Mouse (Mus musculus): ENCODE data around the gene Slc39a7. TPM values are rescaled to one million over a fixed set of nuclear protein-coding genes. Genes with fewer than 3 reads are reported as not detected.

Gene Slc39a7
- polyA plus RNA-seq, 1 experiment from 2014 or later, result 53.2 TPM

GRCm38 (mm10) chr17:34025756-34026151 is 5.7 kb downstream of the Slc39a7 start:
- Histone ChIP-seq H3K4me1 (ENCODE audit: control insufficient read depth in 2 of 2, insufficient read depth in 2 of 2, low read length in 2 of 2) (peaks cover 23 to 52% of the 10 kb centered on the region in 2 experiments), H3K4me2 (ENCODE audit: low read length) (peak overlapping the region; percentile 95), H3K9me3 (ENCODE audit: control insufficient read depth, low read length) (no peaks in the 10 kb centered on the region), H3K4me3 (ENCODE audit: control insufficient read depth in 1 of 2, insufficient read depth in 1 of 2, low read depth in 1 of 2, low read length in 2 of 2) (peak overlapping the region in 1 of 2 experiments; percentile 80; a peak in 1 of 4 replicates), H3K27me3 (ENCODE audit: control insufficient read depth, insufficient read depth, low read length) (no peaks in the 10 kb centered on the region), H3K36me3 (ENCODE audit: control insufficient read depth, insufficient read depth, low read length) (peaks cover 46% of the 10 kb centered on the region), H3K9ac (ENCODE audit: low read length) (0 out of 2 replicates have a peak overlapping the region, but pooled peaks have one; percentile 8), H3K27ac (replicated peaks in 1 of 2; ENCODE audit: control insufficient read depth in 1 of 2, insufficient read depth in 1 of 2, low read depth in 2 of 2, low read length in 2 of 2) (no peak overlapping the region)
- ATAC-seq (ENCODE audit: insufficient number of reproducible peaks, insufficient read depth, low FRiP score, low read depth), result no peak
- 18% methylated on average over 7 of the region's 7 CpGs for WGBS

- Histone ChIP-seq H3K27ac (replicated peaks in 1 of 2; ENCODE audit: control insufficient read depth in 1 of 2, insufficient read depth in 1 of 2, low read depth in 2 of 2, low read length in 2 of 2) (peak overlapping the region; percentile 83 to 89), H3K27me3 (ENCODE audit: control insufficient read depth, insufficient read depth, low read length) (no peaks in the 10 kb centered on the region), H3K9me3 (ENCODE audit: control insufficient read depth, low read length) (no peaks in the 10 kb centered on the region), H3K9ac (ENCODE audit: low read length) (peak overlapping the region; percentile 91), H3K4me2 (ENCODE audit: low read length) (peak overlapping the region; percentile 95), H3K4me1 (ENCODE audit: control insufficient read depth in 2 of 2, insufficient read depth in 2 of 2, low read length in 2 of 2) (peaks cover 17 to 45% of the 10 kb centered on the region in 2 experiments), H3K4me3 (ENCODE audit: control insufficient read depth in 1 of 2, insufficient read depth in 1 of 2, low read depth in 1 of 2, low read length in 2 of 2) (peak overlapping the region; percentile 80 to 88), H3K36me3 (ENCODE audit: control insufficient read depth, insufficient read depth, low read length) (peaks cover 44% of the 10 kb centered on the region)
- ATAC-seq (ENCODE audit: insufficient number of reproducible peaks, insufficient read depth, low FRiP score, low read depth), result peak; percentile 3
- 1% methylated on average over 54 of the region's 57 CpGs for WGBS
These were observed 6.4 kb downstream of the Slc39a7 start for GRCm38 (mm10) chr17:34024861-34025755.

- H3K4me2 ChIP-seq (ENCODE audit: low read length), result peak within 1 kb of the TSS; percentile 95
- peak; percentile 65 for ATAC-seq (ENCODE audit: insufficient number of reproducible peaks, insufficient read depth, low FRiP score, low read depth)
- peaks cover 37% of the 10 kb centered on the region for H3K36me3 ChIP-seq (ENCODE audit: control insufficient read depth, insufficient read depth, low read length)
- H3K4me3 ChIP-seq (ENCODE audit: control insufficient read depth in 1 of 2, insufficient read depth in 1 of 2, low read depth in 1 of 2, low read length in 2 of 2), result peak within 1 kb of the TSS; percentile 80 to 88
- H3K4me1 ChIP-seq (ENCODE audit: control insufficient read depth in 2 of 2, insufficient read depth in 2 of 2, low read length in 2 of 2), result peaks cover 13 to 38% of the 10 kb centered on the region in 2 experiments
- peak within 1 kb of the TSS; percentile 91 for H3K9ac ChIP-seq (ENCODE audit: low read length)
- peak within 1 kb of the TSS; percentile 83 to 89 for H3K27ac ChIP-seq (replicated peaks in 1 of 2; ENCODE audit: control insufficient read depth in 1 of 2, insufficient read depth in 1 of 2, low read depth in 2 of 2, low read length in 2 of 2)
- H3K9me3 ChIP-seq (ENCODE audit: control insufficient read depth, low read length), result peaks cover 2% of the 10 kb centered on the region; the same call in 1 of the 2 replicates
- H3K27me3 ChIP-seq (ENCODE audit: control insufficient read depth, insufficient read depth, low read length), result no peaks in the 10 kb centered on the region
- WGBS, result under 1% methylated on average over 51 of the region's 58 CpGs
These were observed 7.1 kb downstream of the Slc39a7 start, which contains the start of gene Ring1 for GRCm38 (mm10) chr17:34024317-34024821. Gene Ring1, minus strand, starts transcription at chr17:34024680.

- WGBS, result 63% methylated on average over 9 of the region's 9 CpGs
- peaks cover 2% of the 10 kb centered on the region; the same call in 1 of the 2 replicates for H3K9me3 ChIP-seq (ENCODE audit: control insufficient read depth, low read length)
- peak overlapping the region in 1 of 2 experiments; percentile 89; a peak in 1 of 4 replicates for H3K27ac ChIP-seq (replicated peaks in 1 of 2; ENCODE audit: control insufficient read depth in 1 of 2, insufficient read depth in 1 of 2, low read depth in 2 of 2, low read length in 2 of 2)
- H3K4me1 ChIP-seq (ENCODE audit: control insufficient read depth in 2 of 2, insufficient read depth in 2 of 2, low read length in 2 of 2), result peaks cover 13 to 32% of the 10 kb centered on the region in 2 experiments
- peak overlapping the region; percentile 80 to 88 for H3K4me3 ChIP-seq (ENCODE audit: control insufficient read depth in 1 of 2, insufficient read depth in 1 of 2, low read depth in 1 of 2, low read length in 2 of 2)
- H3K9ac ChIP-seq (ENCODE audit: low read length), result peak overlapping the region; percentile 91
- no peaks in the 10 kb centered on the region for H3K27me3 ChIP-seq (ENCODE audit: control insufficient read depth, insufficient read depth, low read length)
- peak overlapping the region; percentile 95 for H3K4me2 ChIP-seq (ENCODE audit: low read length)
- no peak for ATAC-seq (ENCODE audit: insufficient number of reproducible peaks, insufficient read depth, low FRiP score, low read depth)
- peaks cover 30% of the 10 kb centered on the region for H3K36me3 ChIP-seq (ENCODE audit: control insufficient read depth, insufficient read depth, low read length)
These were observed 7.8 kb downstream of the Slc39a7 start for GRCm38 (mm10) chr17:34023678-34024077.

- Histone ChIP-seq H3K27ac (replicated peaks in 1 of 2; ENCODE audit: control insufficient read depth in 1 of 2, insufficient read depth in 1 of 2, low read depth in 2 of 2, low read length in 2 of 2) (no peak overlapping the region), H3K4me1 (ENCODE audit: control insufficient read depth in 2 of 2, insufficient read depth in 2 of 2, low read length in 2 of 2) (peaks cover 9 to 26% of the 10 kb centered on the region in 2 experiments), H3K9me3 (ENCODE audit: control insufficient read depth, low read length) (peaks cover 2% of the 10 kb centered on the region; the same call in 1 of the 2 replicates), H3K4me2 (ENCODE audit: low read length) (no peak overlapping the region), H3K36me3 (ENCODE audit: control insufficient read depth, insufficient read depth, low read length) (peaks cover 24% of the 10 kb centered on the region), H3K4me3 (ENCODE audit: control insufficient read depth in 1 of 2, insufficient read depth in 1 of 2, low read depth in 1 of 2, low read length in 2 of 2) (no peak overlapping the region), H3K9ac (ENCODE audit: low read length) (no peak overlapping the region), H3K27me3 (ENCODE audit: control insufficient read depth, insufficient read depth, low read length) (no peaks in the 10 kb centered on the region)
- no peak for ATAC-seq (ENCODE audit: insufficient number of reproducible peaks, insufficient read depth, low FRiP score, low read depth)
- 94% methylated on average over 20 of the region's 20 CpGs for WGBS
These were observed 8.5 kb downstream of the Slc39a7 start for GRCm38 (mm10) chr17:34022987-34023386.

GRCm38 (mm10) chr17:34022414-34022783 is 9.1 kb downstream of the Slc39a7 start:
- Histone ChIP-seq H3K36me3 (ENCODE audit: control insufficient read depth, insufficient read depth, low read length) (peaks cover 24% of the 10 kb centered on the region), H3K4me1 (ENCODE audit: control insufficient read depth in 2 of 2, insufficient read depth in 2 of 2, low read length in 2 of 2) (peaks cover 9 to 25% of the 10 kb centered on the region in 2 experiments), H3K4me2 (ENCODE audit: low read length) (no peak overlapping the region), H3K9me3 (ENCODE audit: control insufficient read depth, low read length) (peaks cover 2% of the 10 kb centered on the region; the same call in 1 of the 2 replicates), H3K27ac (replicated peaks in 1 of 2; ENCODE audit: control insufficient read depth in 1 of 2, insufficient read depth in 1 of 2, low read depth in 2 of 2, low read length in 2 of 2) (no peak overlapping the region), H3K4me3 (ENCODE audit: control insufficient read depth in 1 of 2, insufficient read depth in 1 of 2, low read depth in 1 of 2, low read length in 2 of 2) (no peak overlapping the region), H3K27me3 (ENCODE audit: control insufficient read depth, insufficient read depth, low read length) (no peaks in the 10 kb centered on the region), H3K9ac (ENCODE audit: low read length) (no peak overlapping the region)
- no peak for ATAC-seq (ENCODE audit: insufficient number of reproducible peaks, insufficient read depth, low FRiP score, low read depth)
- 84% methylated on average over 14 of the region's 14 CpGs for WGBS

- H3K27me3 ChIP-seq (ENCODE audit: control insufficient read depth, insufficient read depth, low read length), result no peaks in the 10 kb centered on the region
- no peak overlapping the region for H3K9ac ChIP-seq (ENCODE audit: low read length)
- H3K4me1 ChIP-seq (ENCODE audit: control insufficient read depth in 2 of 2, insufficient read depth in 2 of 2, low read length in 2 of 2), result peaks cover 4 to 19% of the 10 kb centered on the region in 2 experiments
- H3K4me2 ChIP-seq (ENCODE audit: low read length), result no peak overlapping the region
- ATAC-seq (ENCODE audit: insufficient number of reproducible peaks, insufficient read depth, low FRiP score, low read depth), result no peak
- WGBS, result 93% methylated on average over 23 of the region's 23 CpGs
- peaks cover 24% of the 10 kb centered on the region for H3K36me3 ChIP-seq (ENCODE audit: control insufficient read depth, insufficient read depth, low read length)
- peaks cover 2% of the 10 kb centered on the region; the same call in 1 of the 2 replicates for H3K9me3 ChIP-seq (ENCODE audit: control insufficient read depth, low read length)
- no peak overlapping the region for H3K27ac ChIP-seq (replicated peaks in 1 of 2; ENCODE audit: control insufficient read depth in 1 of 2, insufficient read depth in 1 of 2, low read depth in 2 of 2, low read length in 2 of 2)
- H3K4me3 ChIP-seq (ENCODE audit: control insufficient read depth in 1 of 2, insufficient read depth in 1 of 2, low read depth in 1 of 2, low read length in 2 of 2), result no peak overlapping the region
These were observed 9.7 kb downstream of the Slc39a7 start for GRCm38 (mm10) chr17:34021539-34022413.

Data from heart, embryonic 14.5 days (tissue).